Mouse (Mus musculus): ENCODE measurements at regions not wholly inside any gene's neighbourhood (a gene's known extent, or its start where the extent isn't known, plus 50 kb on each side); places are given as distances from the start of the nearest gene placed in this dataset.

DNA sequence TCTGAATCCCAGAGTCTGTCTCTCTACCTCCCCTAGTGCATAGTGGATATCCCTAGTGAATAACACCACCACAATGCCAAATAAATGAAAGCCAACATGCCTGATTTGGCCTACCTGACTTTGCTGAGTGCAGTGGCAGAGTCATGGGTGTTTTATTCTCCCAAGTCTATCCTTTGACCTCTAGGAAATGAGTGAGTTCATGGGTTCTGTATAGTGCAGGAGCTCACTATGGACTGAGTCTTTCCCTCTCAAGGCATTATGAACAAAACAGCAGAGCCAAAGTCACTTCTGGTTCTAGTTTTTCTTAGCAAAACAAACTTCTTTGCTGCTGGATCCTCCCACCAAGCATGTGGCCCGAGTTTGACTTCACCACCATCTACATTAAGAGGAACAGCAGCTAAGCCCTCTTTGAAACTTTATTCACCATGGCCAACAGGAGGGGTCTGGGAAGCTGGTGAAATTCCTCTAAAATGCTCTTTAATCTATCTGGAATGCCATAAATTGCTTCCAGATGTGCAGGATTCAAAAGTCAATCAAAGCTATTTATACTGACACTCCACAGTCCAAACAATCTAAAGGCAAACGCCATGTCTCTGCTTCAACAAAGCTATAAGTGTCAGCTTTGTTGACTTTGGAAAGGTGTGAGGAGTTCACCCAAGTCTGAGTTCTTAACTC, 145.9 kb upstream of the Rarb start:
- TF ChIP-seq GABPA (IDR thresholded peaks at IDR 0.05; ENCODE audit: insufficient replicate concordance, low read depth, low read length) (no peak), CTCF (conservative IDR thresholded peaks at IDR 0.05 in 1 of 2, IDR thresholded peaks at IDR 0.05 in 1 of 2; ENCODE audit: low read depth in 2 of 2, low read length in 2 of 2) (no peak), NELFE (IDR thresholded peaks at IDR 0.05; ENCODE audit: low read depth, low read length) (no peak), ETS1 (conservative IDR thresholded peaks at IDR 0.05; ENCODE audit: low read depth, low read length) (no peak)

All from CH12.LX (cell line).